Comparison of ENCODE assay signal across 19 mouse cellular contexts in the genomic region with DNA sequence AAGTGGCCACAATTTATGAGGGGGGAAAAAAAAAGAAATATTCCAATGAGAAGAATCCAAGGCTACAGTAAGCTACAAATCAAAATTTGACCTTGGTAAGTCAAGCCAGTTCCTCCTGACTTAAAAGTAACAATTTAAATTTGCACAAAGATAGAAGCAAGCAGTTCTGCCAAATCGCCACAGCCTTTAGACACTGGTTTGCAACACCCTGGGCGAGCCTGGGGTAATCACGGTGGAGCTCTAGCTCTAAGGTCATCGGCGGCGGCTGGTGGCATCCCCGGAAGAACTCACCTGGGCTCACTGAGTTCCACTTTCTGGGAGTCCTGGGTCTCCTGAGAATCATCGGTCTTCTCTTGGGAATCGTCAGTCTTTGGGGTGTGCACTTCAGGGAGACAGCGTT. TPM values are rescaled to one million over a fixed set of nuclear protein-coding genes. Genes with fewer than 3 reads are reported as not detected.
"Had no signal": no experiment of that assay in that cellular context is flagged by ENCODE, and none has a peak within 500 bp of the region (broad histone marks: within the 10 kb centered on the region; RNA-seq: fewer than 3 reads in every experiment).

No protein-coding gene starts in this region.

- DNase-seq: liver, postnatal 0 days; lung, adult 2 months; lung, postnatal 14 days; lung, postnatal 36 days; right cerebral cortex, postnatal 14 days; thymus, adult 2 months; thymus, postnatal 25 days; thymus, postnatal 4 days had no signal

RNA-seq across cellular contexts. Expression of gene Il17f, which starts 14.1 kb away (rescaled TPM):
- total RNA-seq: monocyte, adult 5-6 weeks; neutrophil, adult 5-6 weeks had no signal
- polyA plus RNA-seq: liver, postnatal 0 days; lung, adult 2 months; lung, embryonic 15.5 days; lung, postnatal 0 days; macrophage; midbrain, embryonic 11.5 days; midbrain, embryonic 15.5 days; midbrain, postnatal 0 days; neural tube, embryonic 14.5 days; spleen, adult 2 months; stomach, postnatal 0 days had no signal
